Mouse (Mus musculus) embryonic facial prominence, embryonic 11.5 days (tissue): ENCODE data around the gene Ubxn2a. TPM values are rescaled to one million over a fixed set of nuclear protein-coding genes. Genes with fewer than 3 reads are reported as not detected.
"Not testable (repeated sequence)": the region's sequence is repeated elsewhere in the genome, so short reads cannot be mapped to it uniquely, and the experiment has no call there.

Experiments
- ATAC-seq: fragments of 200-750 bp; cut with Nextera tagmentation; replicated peaks from 2 replicates; pipeline ENCODE4 v1.8.0; 2017; ENCODE audit warnings: low read depth; ENCODE audit not compliant: insufficient number of reproducible peaks, low FRiP score, low TSS enrichment
- DNase-seq: peaks from one replicate; pipeline ENCODE4 v3.0.0-alpha.2; 2015; ENCODE audit warnings: low spot score
- H3K27ac ChIP-seq: fragments of 300-500 bp; sonication (generic); replicated peaks from 2 replicates; pipeline ENCODE4 v1.5.1; 2014; ENCODE audit warnings: mild to moderate bottlenecking, low read depth, low read length, control low read depth
- H3K27me3 ChIP-seq: fragments of 300-500 bp; sonication (generic); 2 replicates; pipeline ENCODE4 v1.6.1; 2014; ENCODE audit warnings: mild to moderate bottlenecking, low read length, moderate library complexity, mixed read lengths; ENCODE audit not compliant: control insufficient read depth, insufficient read depth
- H3K36me3 ChIP-seq: fragments of 300-500 bp; sonication (generic); replicated peaks from 2 replicates; pipeline ENCODE4 v1.6.1; 2014; ENCODE audit warnings: low read depth, mild to moderate bottlenecking, low read length, moderate library complexity, mixed read lengths; ENCODE audit not compliant: control insufficient read depth, insufficient read depth
- H3K4me1 ChIP-seq: fragments of 300-500 bp; sonication (generic); 2 replicates; pipeline ENCODE4 v1.6.1; 2014; ENCODE audit warnings: low read length, mixed read lengths; ENCODE audit not compliant: control insufficient read depth, insufficient read depth
- H3K4me2 ChIP-seq: fragments of 300-500 bp; sonication (generic); 2 replicates; pipeline ENCODE4 v1.6.1; 2014; ENCODE audit warnings: low read depth, mild to moderate bottlenecking, control low read depth, low read length, moderate library complexity
- H3K4me3 ChIP-seq: fragments of 300-500 bp; sonication (generic); 2 replicates; pipeline ENCODE4 v1.5.1; 2014; ENCODE audit warnings: low read depth, low read length, control low read depth
- H3K9ac ChIP-seq: fragments of 300-500 bp; sonication (generic); replicated peaks from 2 replicates; pipeline ENCODE4 v1.6.1; 2014; ENCODE audit warnings: mild to moderate bottlenecking, control low read depth, low read length
- H3K9me3 ChIP-seq: fragments of 300-500 bp; sonication (generic); replicated peaks from 2 replicates; pipeline ENCODE4 v1.6.1; 2016; ENCODE audit warnings: mild to moderate bottlenecking, low read length, inconsistent platforms, mixed read lengths; ENCODE audit not compliant: control insufficient read depth
- WGBS: fragments of 180-500 bp; shearing (Covaris S2); extraction: QIAGEN DNeasy Blood & Tissue Kit; methylation state at CpG from one replicate; pipeline ENCODE4 v1.1.7; 2014; 5-methylcytosine and 5-hydroxymethylcytosine counted together
- polyA plus RNA-seq: library from polyadenylated mRNA; unstranded; fragments of >200 nt; fragmentation: Nextera tagmentation; extraction: Ambion mirVana; gene quantifications from 2 replicates; pipeline ENCODE4 v1.2.1, GENCODE M21; 2014

The Ubxn2a gene
- polyA plus RNA-seq, 1 experiment from 2014 or later = 25.0 TPM

DNA sequence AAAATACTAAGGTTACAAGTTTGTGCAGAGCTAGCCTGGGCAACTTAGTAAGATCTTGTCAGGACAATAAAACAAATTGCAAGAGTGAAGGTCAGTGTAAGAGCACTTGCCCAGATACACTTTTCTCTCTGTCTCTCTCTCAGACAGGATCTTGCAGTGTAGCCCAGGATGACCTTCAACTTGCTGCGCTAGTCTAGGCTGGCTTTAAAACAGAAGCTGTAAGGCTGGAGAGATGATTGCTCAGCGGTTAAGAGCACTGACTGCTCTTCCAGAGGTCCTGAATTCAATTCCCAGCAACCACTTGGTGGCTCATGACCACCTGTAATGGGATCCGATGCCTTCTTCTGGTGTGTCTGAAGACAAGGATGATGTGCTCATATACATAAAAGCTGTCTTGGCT is 7.4 kb upstream of the Ubxn2a start:
- H3K4me1 ChIP-seq = no peaks in the 10 kb centered on the region
- H3K9ac ChIP-seq = no peak overlapping the region
- no peak for DNase-seq
- H3K9me3 ChIP-seq = no peaks in the 10 kb centered on the region
- H3K27ac ChIP-seq = no peak overlapping the region
- no peaks in the 10 kb centered on the region for H3K36me3 ChIP-seq
- no peak for ATAC-seq
- WGBS = 83% methylated on average over 3 of the region's 3 CpGs
- H3K4me2 ChIP-seq = no peak overlapping the region
- no peak overlapping the region for H3K4me3 ChIP-seq
- H3K27me3 ChIP-seq = no peaks in the 10 kb centered on the region

DNA sequence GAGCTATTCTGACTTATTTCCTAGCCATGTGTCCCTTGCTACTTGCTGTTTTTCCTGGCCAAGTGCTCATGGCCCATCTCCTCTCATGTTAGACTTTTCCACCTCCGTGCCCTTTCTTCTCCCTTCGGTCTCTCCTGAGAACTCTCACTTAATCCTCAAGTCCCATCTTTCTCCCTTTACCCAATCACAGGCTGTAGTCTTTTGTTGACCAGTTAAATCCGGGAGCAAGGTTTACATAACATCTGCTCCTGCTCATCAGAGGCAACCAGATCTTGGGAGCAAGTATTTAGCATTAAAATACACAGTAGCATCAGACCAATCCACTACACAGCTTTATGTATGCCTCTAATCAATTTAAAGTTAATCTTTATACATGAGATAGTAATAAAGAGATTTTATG is 6.9 kb upstream of the Ubxn2a start:
- Histone ChIP-seq H3K27ac (no peak overlapping the region), H3K36me3 (no peaks in the 10 kb centered on the region), H3K4me3 (no peak overlapping the region), H3K4me1 (no peaks in the 10 kb centered on the region), H3K9me3 (no peaks in the 10 kb centered on the region), H3K9ac (no peak overlapping the region), H3K4me2 (no peak overlapping the region), H3K27me3 (no peaks in the 10 kb centered on the region)
- ATAC-seq (no peak), DNase-seq (no peak)
- WGBS = 49% methylated on average over 3 of the region's 3 CpGs

DNA sequence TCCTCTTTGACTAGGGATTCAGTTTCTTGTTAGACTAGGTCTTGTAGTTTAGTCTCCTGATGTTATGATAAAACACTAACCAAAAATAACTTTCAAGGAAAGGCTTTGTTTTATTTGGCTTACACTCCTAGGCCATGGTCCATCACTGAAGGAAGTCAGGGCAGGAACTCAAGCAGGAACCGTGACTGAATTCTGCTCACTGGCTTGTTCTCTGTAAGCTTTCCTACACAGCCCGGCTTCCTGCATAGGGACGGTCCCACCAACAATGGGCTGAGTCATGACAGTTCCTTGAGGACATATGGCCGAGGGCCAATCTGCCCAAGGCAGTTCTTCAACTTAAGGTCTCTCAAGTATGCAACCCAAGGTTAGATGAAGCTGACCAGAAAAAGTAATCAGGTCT is 4.2 kb upstream of the Ubxn2a start:
- Histone ChIP-seq H3K36me3 (no peaks in the 10 kb centered on the region), H3K4me2 (no peak overlapping the region), H3K4me3 (no peak overlapping the region), H3K9ac (no peak overlapping the region), H3K4me1 (no peaks in the 10 kb centered on the region), H3K27ac (no peak overlapping the region), H3K9me3 (no peaks in the 10 kb centered on the region), H3K27me3 (no peaks in the 10 kb centered on the region)
- ATAC-seq (no peak), DNase-seq (no peak)
- WGBS = 79% methylated on average over 4 of the region's 4 CpGs

DNA sequence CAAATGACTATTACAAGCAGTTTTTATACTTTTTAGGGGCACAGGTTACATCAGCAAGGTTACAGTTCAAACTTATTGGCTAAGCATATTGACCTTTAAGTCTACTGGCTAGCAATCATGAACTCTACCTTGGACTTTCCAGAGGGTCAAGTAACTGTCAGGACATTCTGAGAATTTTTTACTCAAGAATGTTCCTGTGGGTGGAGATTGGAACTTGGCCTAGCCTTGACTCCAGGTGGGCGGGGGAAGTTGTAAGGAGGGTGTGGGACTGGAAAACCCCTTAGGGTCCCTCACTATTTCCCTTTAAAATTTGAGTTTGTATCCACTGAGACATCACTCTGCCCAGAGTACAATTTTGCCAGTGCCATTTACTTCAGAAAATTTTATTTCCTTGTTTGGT is 3.0 kb upstream of the Ubxn2a start:
- H3K4me1 ChIP-seq, H3K36me3 ChIP-seq, H3K9ac ChIP-seq, H3K27me3 ChIP-seq, ATAC-seq, DNase-seq, H3K9me3 ChIP-seq, H3K4me3 ChIP-seq, H3K4me2 ChIP-seq, H3K27ac ChIP-seq: not testable (repeated sequence)
- 79% methylated on average over 1 of the region's 1 CpGs for WGBS

DNA sequence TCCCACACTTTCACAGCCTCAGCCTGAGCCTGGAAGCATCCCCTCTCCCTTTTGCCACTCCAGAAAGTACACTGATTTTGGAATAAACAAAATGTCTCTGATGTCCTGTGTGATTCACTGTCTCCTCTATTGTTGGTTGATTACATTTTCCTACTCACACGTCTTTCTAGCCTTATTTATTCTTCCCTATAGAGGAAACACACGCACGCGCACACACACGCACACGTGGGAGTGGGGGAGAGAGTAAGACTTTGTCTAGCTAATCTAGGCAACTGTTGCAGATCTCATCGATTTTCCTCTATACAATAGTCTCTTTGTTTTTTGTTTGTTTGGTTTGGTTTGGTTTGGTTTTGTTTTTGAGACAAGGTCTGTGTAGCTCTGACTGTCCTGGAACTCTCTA is 886 bp upstream of the Ubxn2a start:
- 90% methylated on average over 7 of the region's 7 CpGs for WGBS
- H3K27me3 ChIP-seq = no peaks in the 10 kb centered on the region
- DNase-seq = no peak
- H3K9ac ChIP-seq = no peak overlapping the region
- no peak overlapping the region for H3K27ac ChIP-seq
- no peak for ATAC-seq
- H3K4me3 ChIP-seq = no peak overlapping the region
- no peaks in the 10 kb centered on the region for H3K4me1 ChIP-seq
- no peaks in the 10 kb centered on the region for H3K9me3 ChIP-seq
- no peak overlapping the region for H3K4me2 ChIP-seq
- no peaks in the 10 kb centered on the region for H3K36me3 ChIP-seq

DNA sequence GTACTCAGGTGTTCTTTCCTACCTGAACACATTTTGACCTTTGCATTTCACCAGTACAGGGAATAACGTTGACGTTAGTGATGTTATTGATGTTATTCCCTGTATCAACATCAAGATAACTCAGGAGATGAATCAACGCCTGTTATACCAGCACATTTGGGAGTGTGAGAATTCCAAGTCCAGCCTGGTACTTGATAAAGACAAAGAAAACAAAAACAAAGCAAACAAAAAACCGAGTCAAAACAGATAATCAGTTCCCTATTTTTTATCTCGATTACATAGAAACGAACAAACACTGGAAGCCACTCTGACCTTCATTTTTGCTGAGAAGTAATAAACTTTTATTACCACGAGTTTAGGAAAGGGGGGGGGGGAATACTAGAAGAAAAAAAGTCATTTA is 1.0 kb downstream of the Ubxn2a start:
- 66% methylated on average over 7 of the region's 7 CpGs for WGBS
- H3K36me3 ChIP-seq = no peaks in the 10 kb centered on the region
- H3K4me1 ChIP-seq = no peaks in the 10 kb centered on the region
- H3K9ac ChIP-seq = no peak overlapping the region; the same call in 1 of the 2 replicates
- ATAC-seq (no peak), DNase-seq (no peak)
- no peaks in the 10 kb centered on the region for H3K9me3 ChIP-seq
- peak overlapping the region; percentile 68 for H3K4me3 ChIP-seq
- H3K4me2 ChIP-seq = no peak overlapping the region; the same call in 1 of the 2 replicates
- H3K27ac ChIP-seq = no peak overlapping the region
- H3K27me3 ChIP-seq = no peaks in the 10 kb centered on the region

DNA sequence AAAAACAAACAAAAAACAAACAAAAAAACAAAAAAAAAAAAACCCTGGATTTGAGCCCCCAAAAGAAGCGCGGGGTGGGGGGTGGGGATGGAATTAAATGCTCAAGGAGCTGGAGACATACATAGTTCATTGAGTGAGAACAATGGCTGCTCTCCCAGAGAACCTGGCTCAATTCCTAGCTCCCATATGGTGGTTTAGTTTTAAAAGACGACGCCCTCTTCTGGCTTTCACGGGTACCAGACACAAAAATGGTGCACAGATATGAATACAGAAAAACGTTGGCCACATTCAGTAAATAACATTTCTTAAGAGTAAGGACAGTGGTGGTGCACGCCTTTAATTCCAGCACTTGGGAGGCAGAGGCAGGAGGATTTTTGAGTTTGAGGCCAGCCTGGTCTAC is 1.6 kb downstream of the Ubxn2a start:
- Histone ChIP-seq H3K9ac (no peak overlapping the region), H3K27ac (no peak overlapping the region), H3K9me3 (no peaks in the 10 kb centered on the region), H3K4me1 (no peaks in the 10 kb centered on the region), H3K4me2 (no peak overlapping the region), H3K4me3 (no peak overlapping the region), H3K36me3 (no peaks in the 10 kb centered on the region), H3K27me3 (no peaks in the 10 kb centered on the region)
- no peak for ATAC-seq
- no peak for DNase-seq
- WGBS = 84% methylated on average over 7 of the region's 7 CpGs

DNA sequence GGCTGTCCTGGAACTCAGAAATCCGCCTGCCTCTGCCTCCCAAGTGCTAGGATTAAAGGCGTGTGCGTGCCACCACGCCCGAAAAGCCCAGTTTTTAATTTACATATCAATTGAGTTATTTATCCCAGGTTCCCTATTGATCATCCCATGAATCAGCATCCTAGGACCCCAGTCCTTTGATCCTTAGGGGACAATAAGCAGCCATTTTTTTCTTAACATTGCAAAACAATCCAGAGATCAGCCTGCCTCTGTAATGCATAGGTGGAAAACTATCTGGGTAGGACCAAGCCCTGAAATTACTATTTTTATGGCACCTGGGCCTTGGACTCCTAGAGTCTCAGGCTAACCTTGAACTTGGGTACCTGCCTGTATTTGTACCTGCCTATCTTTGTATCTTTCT is 9.5 kb downstream of the Ubxn2a start:
- Histone ChIP-seq H3K27me3 (no peaks in the 10 kb centered on the region), H3K4me2 (no peak overlapping the region), H3K4me1 (no peaks in the 10 kb centered on the region), H3K4me3 (no peak overlapping the region), H3K36me3 (no peaks in the 10 kb centered on the region), H3K9ac (no peak overlapping the region), H3K27ac (no peak overlapping the region), H3K9me3 (no peaks in the 10 kb centered on the region)
- DNase-seq = no peak
- ATAC-seq = no peak
- 94% methylated on average over 5 of the region's 5 CpGs for WGBS
